Mouse (Mus musculus) ES-E14 (cell line): Measurements from ENCODE around the gene Magi1. TPM values are rescaled to one million over a fixed set of nuclear protein-coding genes. Genes with fewer than 3 reads are reported as not detected.

Experiments
- DNase-seq: peaks from one replicate; pipeline ENCODE4 v3.0.0-alpha.2; 2013; ENCODE audit warnings: low read depth, low spot score
- H3K27ac ChIP-seq: 2 replicates; pipeline ENCODE4 v1.5.1; 2012; ENCODE audit warnings: low read depth, mild to moderate bottlenecking, low read length, moderate library complexity, mixed read lengths; ENCODE audit not compliant: poor library complexity, insufficient read depth, severe bottlenecking
- H3K36me3 ChIP-seq: 2 replicates; pipeline ENCODE4 v1.6.1; 2012; ENCODE audit warnings: mild to moderate bottlenecking, low read length, moderate library complexity, mixed read lengths; ENCODE audit not compliant: control insufficient read depth, poor library complexity, insufficient read depth, severe bottlenecking
- H3K4me1 ChIP-seq, 2 experiments: fragments of 150-350 bp in 1 of 2; sonication (generic) in 1 of 2; 2 replicates each; pipeline ENCODE4 v1.6.1; 2012; ENCODE audit warnings: low read length in 2 of 2, mild to moderate bottlenecking in 1 of 2, mixed read lengths in 1 of 2; ENCODE audit not compliant: control insufficient read depth in 2 of 2, insufficient read depth in 2 of 2, poor library complexity in 1 of 2
- H3K4me3 ChIP-seq, 2 experiments: fragments of 150-350 bp in 1 of 2; sonication (generic) in 1 of 2; 2 replicates each; pipeline ENCODE4 v1.5.1; 2012; ENCODE audit warnings: low read length in 2 of 2, low read depth in 1 of 2, mild to moderate bottlenecking in 1 of 2, mixed read lengths in 1 of 2; ENCODE audit not compliant: insufficient read depth in 1 of 2, poor library complexity in 1 of 2, severe bottlenecking in 1 of 2
- H3K9ac ChIP-seq: 2 replicates; pipeline ENCODE4 v1.6.1; 2012; ENCODE audit warnings: low read depth, mild to moderate bottlenecking, low read length, mixed read lengths; ENCODE audit not compliant: poor library complexity, insufficient read depth, severe bottlenecking
- H3K9me3 ChIP-seq: fragments of 150-350 bp; sonication (generic); 2 replicates; pipeline ENCODE4 v1.6.1; 2012; ENCODE audit warnings: low read depth, mild to moderate bottlenecking, low read length; ENCODE audit not compliant: control insufficient read depth, insufficient read depth
- CHD2 ChIP-seq: IDR thresholded peaks from 2 replicates; pipeline ENCODE4 v1.6.1; 2014; ENCODE audit warnings: mild to moderate bottlenecking, low read depth, low read length, inconsistent platforms
- HCFC1 ChIP-seq: IDR thresholded peaks from 2 replicates; pipeline ENCODE4 v1.6.1; 2012; ENCODE audit warnings: low read length, inconsistent platforms, borderline replicate concordance; ENCODE audit not compliant: insufficient read depth
- MAFK ChIP-seq: IDR thresholded peaks from 2 replicates; pipeline ENCODE4 v1.6.1; 2014; ENCODE audit warnings: mild to moderate bottlenecking, low read depth, low read length, inconsistent platforms; ENCODE audit not compliant: insufficient read depth
- ZC3H11A ChIP-seq: IDR thresholded peaks from 2 replicates; pipeline ENCODE4 v1.6.1; 2012; ENCODE audit warnings: low read depth, mild to moderate bottlenecking, inconsistent platforms, low read length, borderline replicate concordance
- ZNF384 ChIP-seq: IDR thresholded peaks from 2 replicates; pipeline ENCODE4 v1.6.1; 2012; ENCODE audit warnings: low read depth, low read length, inconsistent platforms
- in situ Hi-C, 2 experiments: fragments of 600-800 bp; cut with MboI; formaldehyde crosslinking; loops; one replicate each; pipeline ENCODE4 v1.15.1; 2025; ENCODE audit warnings: low sequenced_read_pairs in 2 of 2, inconsistent platforms in 1 of 2; ENCODE audit not compliant: unreplicated experiment in 2 of 2
- total RNA-seq: library from RNA; depleted of rRNA; stranded (reverse); fragments of 300-350 nt; gene quantifications from 2 replicates; pipeline ENCODE4 v1.2.3, GENCODE M21; 2012

The Magi1 gene
- total RNA-seq, 1 experiment, result 14.6 TPM

- DNase-seq, result no peak
- no peak for TF ChIP-seq CHD2
- no peak for TF ChIP-seq HCFC1
- no peak for TF ChIP-seq ZNF384
- no peak for TF ChIP-seq ZC3H11A
- TF ChIP-seq MAFK, result no peak
- no peak overlapping the region for H3K4me3 ChIP-seq
- H3K9ac ChIP-seq, result no peak overlapping the region
- H3K9me3 ChIP-seq, result no peaks in the 10 kb centered on the region
- peaks cover 3 to 9% of the 10 kb centered on the region in 2 experiments; a peak in 3 of 4 replicates for H3K4me1 ChIP-seq
- in situ Hi-C loops, result no loop called here
- H3K36me3 ChIP-seq, result no peaks in the 10 kb centered on the region
- no peak overlapping the region for H3K27ac ChIP-seq
Measured at GRCm38 (mm10) chr6:93828262-93828661, 455.5 kb downstream of the Magi1 start.

GRCm38 (mm10) chr6:93826875-93827274 is 456.8 kb downstream of the Magi1 start:
- no peak for DNase-seq
- Histone ChIP-seq H3K4me1 (peaks cover 3 to 9% of the 10 kb centered on the region in 2 experiments; a peak in 3 of 4 replicates), H3K4me3 (no peak overlapping the region), H3K9ac (no peak overlapping the region), H3K9me3 (no peaks in the 10 kb centered on the region), H3K36me3 (no peaks in the 10 kb centered on the region), H3K27ac (no peak overlapping the region)
- TF ChIP-seq ZNF384 (no peak), ZC3H11A (no peak), CHD2 (no peak), MAFK (no peak), HCFC1 (no peak)
- in situ Hi-C loops, result no loop called here

- TF ChIP-seq CHD2 (no peak), HCFC1 (no peak), ZNF384 (no peak), ZC3H11A (no peak), MAFK (no peak)
- DNase-seq, result no peak
- H3K4me1 ChIP-seq, result peaks cover 6 to 11% of the 10 kb centered on the region in 2 experiments
- H3K9me3 ChIP-seq, result no peaks in the 10 kb centered on the region
- H3K36me3 ChIP-seq, result no peaks in the 10 kb centered on the region
- H3K4me3 ChIP-seq, result no peak overlapping the region
- no peak overlapping the region for H3K9ac ChIP-seq
- H3K27ac ChIP-seq, result no peak overlapping the region
- in situ Hi-C loops, result no loop called here
Measured at GRCm38 (mm10) chr6:93822221-93822897, 461.4 kb downstream of the Magi1 start.

DNA sequence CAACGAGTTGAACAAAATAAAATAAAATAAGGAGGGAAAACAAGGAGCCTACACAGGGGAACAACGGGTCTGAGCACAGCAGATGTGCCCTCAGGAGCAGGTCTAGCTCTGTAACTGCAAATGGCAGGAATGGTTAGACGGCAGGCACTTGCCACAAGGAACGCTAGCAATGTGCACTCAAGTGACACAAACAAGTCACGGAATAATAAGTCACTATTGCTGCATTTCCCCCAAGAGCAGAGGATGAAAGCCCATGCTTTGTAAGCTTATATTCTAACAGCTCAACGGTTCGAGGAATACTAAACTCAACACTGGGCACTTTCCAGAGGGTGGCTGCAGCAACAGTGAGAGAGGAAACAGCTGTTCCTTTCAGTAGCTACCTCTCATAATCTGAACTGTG is 462.2 kb downstream of the Magi1 start:
- no peak overlapping the region for H3K27ac ChIP-seq
- peaks cover 6 to 11% of the 10 kb centered on the region in 2 experiments for H3K4me1 ChIP-seq
- H3K36me3 ChIP-seq, result no peaks in the 10 kb centered on the region
- H3K4me3 ChIP-seq, result no peak overlapping the region
- TF ChIP-seq CHD2 (no peak), ZNF384 (no peak), HCFC1 (no peak), ZC3H11A (no peak), MAFK (no peak)
- H3K9ac ChIP-seq, result no peak overlapping the region
- DNase-seq, result no peak
- in situ Hi-C loops, result no loop called here
- H3K9me3 ChIP-seq, result no peaks in the 10 kb centered on the region
